Mouse (Mus musculus) heart, postnatal 0 days (tissue): ENCODE measurements around the gene Msln. TPM values are rescaled to one million over a fixed set of nuclear protein-coding genes. Genes with fewer than 3 reads are reported as not detected.
A peak's percentile ranks its signal among the peaks of the same experiment; 100 is the strongest.

Experiments
- ATAC-seq: fragments of 200-750 bp; cut with Nextera tagmentation; 2 replicates; pipeline ENCODE4 v1.8.0; 2017; ENCODE audit warnings: low read depth, moderate number of reproducible peaks, moderate library complexity; ENCODE audit not compliant: insufficient read depth
- DNase-seq: peaks from one replicate; pipeline ENCODE4 v3.0.0-alpha.2; 2016; ENCODE audit warnings: low spot score
- H3K27ac ChIP-seq: fragments of 300-500 bp; sonication (generic); 2 replicates; pipeline ENCODE4 v1.5.1; 2014; ENCODE audit warnings: low read depth, mild to moderate bottlenecking
- H3K27me3 ChIP-seq: fragments of 300-500 bp; sonication (generic); 2 replicates; pipeline ENCODE4 v1.6.1; 2014; ENCODE audit warnings: low read length, mixed read lengths; ENCODE audit not compliant: control insufficient read depth, insufficient read depth
- H3K36me3 ChIP-seq: fragments of 300-500 bp; sonication (generic); replicated peaks from 2 replicates; pipeline ENCODE4 v1.6.1; 2014; ENCODE audit warnings: low read length, mixed read lengths; ENCODE audit not compliant: control insufficient read depth, insufficient read depth
- H3K4me1 ChIP-seq: fragments of 300-500 bp; sonication (generic); 2 replicates; pipeline ENCODE4 v1.6.1; 2014; ENCODE audit warnings: antibody characterized with exemption; ENCODE audit not compliant: control insufficient read depth, insufficient read depth
- H3K4me2 ChIP-seq: fragments of 300-500 bp; sonication (generic); 2 replicates; pipeline ENCODE4 v1.6.1; 2014; ENCODE audit warnings: low read depth, mild to moderate bottlenecking, low read length, moderate library complexity
- H3K4me3 ChIP-seq: fragments of 300-500 bp; sonication (generic); 2 replicates; pipeline ENCODE4 v1.5.1; 2014; ENCODE audit warnings: low read depth, low read length
- H3K9ac ChIP-seq: fragments of 300-500 bp; sonication (generic); replicated peaks from 2 replicates; pipeline ENCODE4 v1.6.1; 2014; ENCODE audit warnings: low read depth, low read length, mixed read lengths
- H3K9me3 ChIP-seq: fragments of 300-500 bp; sonication (generic); replicated peaks from 2 replicates; pipeline ENCODE4 v1.6.1; 2016; ENCODE audit warnings: low read length; ENCODE audit not compliant: control insufficient read depth
- CTCF ChIP-seq: IDR thresholded peaks from 2 replicates; pipeline ENCODE4 v1.5.1; 2016; ENCODE audit warnings: antibody characterized with exemption, control low read depth, low read depth
- EP300 ChIP-seq: IDR thresholded peaks from 2 replicates; pipeline ENCODE4 v1.6.1; 2016; ENCODE audit warnings: antibody characterized with exemption, low read depth
- WGBS: fragments of 180-500 bp; shearing (Covaris S2); extraction: QIAGEN DNeasy Blood & Tissue Kit; methylation state at CpG from one replicate; pipeline ENCODE4 v1.1.7; 2014; 5-methylcytosine and 5-hydroxymethylcytosine counted together
- polyA plus RNA-seq: library from polyadenylated mRNA; unstranded; fragments of >200 nt; fragmentation: Nextera tagmentation; extraction: Ambion mirVana; gene quantifications from 2 replicates; pipeline ENCODE4 v1.2.1, GENCODE M21; 2015
- total RNA-seq: library from RNA; depleted of rRNA; stranded (reverse); fragments of >200 nt; gene quantifications from 2 replicates; pipeline ENCODE4 v1.2.3, GENCODE M21; 2014; ENCODE audit warnings: low replicate concordance

Msln gene
- total and polyA plus RNA-seq, 2 experiments from 2014 or later = 60.3 to 83.3 TPM

- ATAC-seq = peak; percentile 15; the same call in 1 of the 2 replicates
- no peaks in the 10 kb centered on the region for H3K9me3 ChIP-seq
- 46% methylated on average over 7 of the region's 7 CpGs for WGBS
- H3K27ac ChIP-seq = no peak overlapping the region
- peaks cover 57% of the 10 kb centered on the region for H3K36me3 ChIP-seq
- no peak overlapping the region for H3K4me2 ChIP-seq
- no peak for TF ChIP-seq CTCF
- no peak for TF ChIP-seq EP300
- H3K4me1 ChIP-seq = peaks cover 10% of the 10 kb centered on the region
- no peak overlapping the region for H3K9ac ChIP-seq
- H3K4me3 ChIP-seq = no peak overlapping the region
- H3K27me3 ChIP-seq = no peaks in the 10 kb centered on the region
- DNase-seq = no peak
Measured at GRCm38 (mm10) chr17:25783086-25783485, 28.9 kb upstream of the Msln start.

- Histone ChIP-seq H3K4me3 (no peak overlapping the region), H3K36me3 (peaks cover 63% of the 10 kb centered on the region), H3K27me3 (no peaks in the 10 kb centered on the region), H3K27ac (no peak overlapping the region), H3K9me3 (no peaks in the 10 kb centered on the region), H3K4me2 (no peak overlapping the region), H3K4me1 (peaks cover 10% of the 10 kb centered on the region), H3K9ac (no peak overlapping the region)
- WGBS = 76% methylated on average over 6 of the region's 6 CpGs
- DNase-seq (no peak), ATAC-seq (no peak)
- TF ChIP-seq CTCF (no peak), EP300 (no peak)
Measured at GRCm38 (mm10) chr17:25781339-25781738, 27.2 kb upstream of the Msln start.

- no peak overlapping the region for H3K4me3 ChIP-seq
- no peaks in the 10 kb centered on the region for H3K27me3 ChIP-seq
- no peak overlapping the region for H3K4me2 ChIP-seq
- TF ChIP-seq EP300 = no peak
- no peak for TF ChIP-seq CTCF
- no peak overlapping the region for H3K9ac ChIP-seq
- no peak for ATAC-seq
- peaks cover 6% of the 10 kb centered on the region for H3K4me1 ChIP-seq
- no peak overlapping the region for H3K27ac ChIP-seq
- 93% methylated on average over 5 of the region's 5 CpGs for WGBS
- no peaks in the 10 kb centered on the region for H3K9me3 ChIP-seq
- DNase-seq = no peak
- peaks cover 63% of the 10 kb centered on the region for H3K36me3 ChIP-seq
Measured at GRCm38 (mm10) chr17:25777948-25778347, 23.8 kb upstream of the Msln start.

GRCm38 (mm10) chr17:25775318-25776062 lies 21.3 kb upstream of the Msln start:
- Histone ChIP-seq H3K36me3 (peaks cover 38% of the 10 kb centered on the region), H3K9ac (no peak overlapping the region), H3K4me2 (no peak overlapping the region), H3K4me1 (peaks cover 6% of the 10 kb centered on the region), H3K27ac (no peak overlapping the region), H3K27me3 (no peaks in the 10 kb centered on the region), H3K4me3 (no peak overlapping the region), H3K9me3 (no peaks in the 10 kb centered on the region)
- no peak for TF ChIP-seq CTCF
- no peak for TF ChIP-seq EP300
- DNase-seq (no peak), ATAC-seq (no peak)
- WGBS = 79% methylated on average over 10 of the region's 10 CpGs

GRCm38 (mm10) chr17:25773549-25774120 lies 19.5 kb upstream of the Msln start, which contains the start of gene Narfl:
Narfl (plus strand) TSS chr17:25773776.
- H3K4me1 ChIP-seq = peaks cover 6% of the 10 kb centered on the region
- peak within 1 kb of the TSS; percentile 82 for H3K4me3 ChIP-seq
- peaks cover 20% of the 10 kb centered on the region for H3K36me3 ChIP-seq
- TF ChIP-seq EP300 = peak; percentile 54; the same call in 1 of the 2 replicates
- TF ChIP-seq CTCF = peak; percentile 98
- under 1% methylated on average over 37 of the region's 37 CpGs for WGBS
- DNase-seq = peak; percentile 94
- no peaks in the 10 kb centered on the region for H3K9me3 ChIP-seq
- H3K9ac ChIP-seq = peak within 1 kb of the TSS; percentile 86
- peak; percentile 92 for ATAC-seq
- H3K4me2 ChIP-seq = peak within 1 kb of the TSS; percentile 85
- no peaks in the 10 kb centered on the region for H3K27me3 ChIP-seq
- H3K27ac ChIP-seq = peak within 1 kb of the TSS; percentile 63; the same call in 1 of the 2 replicates
